Mouse (Mus musculus) embryo, embryonic 10 days (tissue): ENCODE data around the gene Sh3glb2.

Experiments
- DNase-seq: peaks from one replicate; pipeline ENCODE4 v3.0.0-alpha.2; 2015; ENCODE audit warnings: low spot score

Sh3glb2 gene

GRCm38 (mm10) chr2:30342061-30342460 lies 17.1 kb downstream of the Sh3glb2 start:
- no peak for DNase-seq

- no peak for DNase-seq
Observed at GRCm38 (mm10) chr2:30337179-30337578, 22.0 kb downstream of the Sh3glb2 start.

- DNase-seq = no peak
Observed at GRCm38 (mm10) chr2:30336174-30336915, 22.8 kb downstream of the Sh3glb2 start.

- no peak for DNase-seq
Observed at GRCm38 (mm10) chr2:30335324-30335723, 23.8 kb downstream of the Sh3glb2 start.

- DNase-seq = no peak
Observed at GRCm38 (mm10) chr2:30328791-30329190, 30.3 kb downstream of the Sh3glb2 start.

GRCm38 (mm10) chr2:30327276-30327675 lies 31.9 kb downstream of the Sh3glb2 start:
- DNase-seq = no peak

- no peak for DNase-seq
Observed at GRCm38 (mm10) chr2:30325296-30325695, 33.8 kb downstream of the Sh3glb2 start.

GRCm38 (mm10) chr2:30323111-30323510 lies 36.0 kb downstream of the Sh3glb2 start:
- no peak for DNase-seq

- no peak for DNase-seq
Observed at GRCm38 (mm10) chr2:30319260-30319659, 39.9 kb downstream of the Sh3glb2 start.

GRCm38 (mm10) chr2:30316955-30317354 lies 42.2 kb downstream of the Sh3glb2 start:
- DNase-seq = no peak

- no peak for DNase-seq
Observed at GRCm38 (mm10) chr2:30316136-30316535, 43.0 kb downstream of the Sh3glb2 start.

GRCm38 (mm10) chr2:30311481-30311880 lies 47.7 kb downstream of the Sh3glb2 start:
- no peak for DNase-seq

GRCm38 (mm10) chr2:30309351-30309750 lies 49.8 kb downstream of the Sh3glb2 start:
- no peak for DNase-seq

GRCm38 (mm10) chr2:30306087-30306486 lies 53.0 kb downstream of the Sh3glb2 start:
- no peak for DNase-seq

- no peak for DNase-seq
Observed at GRCm38 (mm10) chr2:30299966-30300365, 59.2 kb downstream of the Sh3glb2 start.

- DNase-seq = no peak
Observed at GRCm38 (mm10) chr2:30299525-30299924, 59.6 kb downstream of the Sh3glb2 start.
